Mouse (Mus musculus) T-helper 17 cell (primary cell): ENCODE measurements around the gene Dtx3l.
"Not testable (repeated sequence)": the region's sequence is repeated elsewhere in the genome, so short reads cannot be mapped to it uniquely, and the experiment has no call there.

Source experiments
- in situ Hi-C, 2 experiments: fragments of 300-600 bp; cut with MboI, MseI; formaldehyde crosslinking; loops; 1 replicate in 1 of 2; 2 replicates in 1 of 2; pipeline ENCODE4 v1.15.1; 2025; ENCODE audit warnings: high pct_unique_total_duplicates in 2 of 2

The Dtx3l gene

GRCm38 (mm10) chr16:35938211-35939151 is at the start of gene Dtx3l, which contains the start of gene Parp9:
TSS of gene Dtx3l (minus strand) at chr16:35939151.
TSS of gene Parp9 (plus strand) at chr16:35938470.
- in situ Hi-C loops, result loop anchor here in 1 of 2 experiments (5.0 to 10.0 kb wide), 2 partner anchors 66 to 194 kb away; partner anchors contain the start of gene Parp14

GRCm38 (mm10) chr16:35987930-35988329 is 49.0 kb upstream of the Dtx3l start:
- in situ Hi-C loops, result no loop called here

GRCm38 (mm10) chr16:35984471-35984870 is 45.5 kb upstream of the Dtx3l start:
- in situ Hi-C loops, result no loop called here

DNA sequence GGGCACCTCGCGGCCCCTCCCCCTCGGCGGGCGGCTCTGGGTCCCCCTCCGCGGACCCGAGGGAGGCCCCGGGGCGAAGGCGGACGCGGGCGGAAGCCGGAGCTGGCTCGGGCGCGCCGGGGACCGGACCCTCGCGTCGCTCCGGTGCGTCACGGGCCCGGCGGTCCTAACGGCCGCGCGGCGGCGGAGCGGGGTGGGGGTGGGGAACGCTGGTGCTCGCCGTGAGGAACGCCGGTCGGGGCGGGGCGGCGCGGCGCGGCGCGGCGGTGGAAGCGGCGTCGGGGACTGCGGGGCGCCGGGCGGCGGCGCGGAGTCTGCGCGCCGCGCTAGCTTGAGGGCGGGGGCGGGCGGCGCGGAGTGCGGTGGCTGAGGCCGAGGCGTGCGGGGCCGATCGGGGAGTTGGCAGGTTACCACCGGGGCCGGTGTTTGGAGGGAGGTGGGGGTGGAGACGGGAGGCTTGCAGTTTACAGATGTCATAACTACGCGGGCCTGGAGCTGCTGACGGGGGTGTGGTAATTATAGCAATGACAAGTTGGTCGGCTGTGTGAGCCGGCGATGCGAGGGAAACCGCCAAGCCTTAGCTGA is 44.7 kb upstream of the Dtx3l start:
- in situ Hi-C loops, result no loop called here

DNA sequence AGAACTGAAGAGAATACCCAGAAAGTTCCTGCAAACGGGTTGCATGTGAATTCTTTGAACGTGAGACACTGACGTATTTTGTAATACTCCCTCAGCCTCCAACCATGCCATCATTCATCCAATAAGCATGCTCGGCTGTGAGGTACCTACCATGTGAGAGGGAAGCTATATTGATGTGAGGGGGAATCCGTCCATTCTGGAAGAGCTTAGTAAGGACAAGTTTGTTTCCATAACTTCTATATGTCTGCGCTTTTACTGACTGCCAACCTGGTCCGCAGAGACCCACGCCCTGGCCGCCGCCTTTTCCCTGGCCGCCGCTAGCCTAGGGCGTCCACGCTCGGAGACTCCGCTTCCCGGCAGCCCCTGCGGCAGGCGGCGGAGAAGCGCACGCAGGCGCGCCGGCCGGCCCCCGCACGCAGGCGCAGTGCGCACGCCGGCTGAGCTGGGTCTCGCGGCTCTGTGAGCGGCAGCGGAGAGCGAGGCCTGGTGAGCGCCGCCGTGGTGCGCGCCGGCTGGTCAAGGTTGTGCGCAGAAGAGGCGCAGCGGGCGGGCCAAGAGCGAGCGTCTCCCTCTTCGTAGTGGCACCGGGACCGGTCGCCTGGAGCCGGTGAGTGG is 44.1 kb upstream of the Dtx3l start:
- in situ Hi-C loops, result no loop called here

DNA sequence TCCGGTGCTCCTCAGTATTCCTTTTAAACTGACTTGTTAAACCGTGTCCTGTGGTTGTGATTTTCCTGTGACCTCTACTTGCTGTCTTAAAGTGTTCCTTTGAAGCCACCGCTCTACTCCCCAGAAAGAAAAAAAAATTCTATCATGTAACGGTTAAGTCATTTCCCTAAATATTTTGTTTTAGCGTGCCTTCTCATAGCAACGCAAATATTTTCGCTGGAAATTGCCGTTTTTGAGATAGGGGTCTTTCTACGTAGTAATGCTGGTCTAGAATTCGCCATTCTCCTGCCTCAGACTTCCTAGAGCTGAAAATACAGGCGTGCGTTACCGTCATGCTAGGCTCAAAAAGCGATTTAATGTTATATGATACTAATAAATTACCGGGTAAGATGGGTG is 43.6 kb upstream of the Dtx3l start:
- in situ Hi-C loops, result no loop called here

DNA sequence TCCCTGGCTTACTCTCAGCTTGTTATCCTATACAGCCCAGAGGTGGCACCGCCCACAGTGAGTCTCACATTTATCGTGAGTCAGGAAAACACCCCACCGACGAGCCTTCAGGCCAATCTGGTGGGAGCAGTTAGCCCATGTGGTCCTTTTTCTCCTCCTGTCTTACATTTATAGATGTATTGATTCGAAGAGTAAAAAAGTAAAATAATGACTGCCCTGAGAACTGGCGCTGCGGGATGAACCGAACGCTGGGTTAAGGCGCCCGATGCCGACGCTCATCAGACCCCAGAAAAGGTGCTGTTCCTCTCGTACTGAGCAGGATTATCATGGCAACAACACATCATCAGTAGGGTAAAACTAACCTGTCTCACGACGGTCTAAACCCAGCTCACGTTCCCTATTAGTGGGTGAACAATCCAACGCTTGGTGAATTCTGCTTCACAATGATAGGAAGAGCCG is 42.4 kb upstream of the Dtx3l start:
- in situ Hi-C loops, result no loop called here

- in situ Hi-C loops, result not testable (repeated sequence)
Measured at GRCm38 (mm10) chr16:35978450-35978849, 39.5 kb upstream of the Dtx3l start, which contains the start of gene Kpna1. TSS of gene Kpna1 (plus strand) at chr16:35978750.

GRCm38 (mm10) chr16:35974021-35974420 is 35.1 kb upstream of the Dtx3l start:
- in situ Hi-C loops, result loop anchor here in 1 of 2 experiments (25.0 kb wide), 1 partner anchor 612 kb away; the partner anchor contains the start of gene Sec22a

GRCm38 (mm10) chr16:35968149-35968548 is 29.2 kb upstream of the Dtx3l start:
- in situ Hi-C loops, result loop anchor here in 1 of 2 experiments (25.0 kb wide), 1 partner anchor 606 kb away; the partner anchor contains the start of gene Sec22a

- in situ Hi-C loops, result loop anchor here in 1 of 2 experiments (25.0 kb wide), 1 partner anchor 605 kb away; the partner anchor contains the start of gene Sec22a
Measured at GRCm38 (mm10) chr16:35967319-35967718, 28.4 kb upstream of the Dtx3l start.

- in situ Hi-C loops, result loop anchor here in 1 of 2 experiments (25.0 kb wide), 1 partner anchor 604 kb away; the partner anchor contains the start of gene Sec22a
Measured at GRCm38 (mm10) chr16:35966411-35967115, 27.6 kb upstream of the Dtx3l start.

GRCm38 (mm10) chr16:35965991-35966390 is 27.0 kb upstream of the Dtx3l start:
- in situ Hi-C loops, result loop anchor here in 1 of 2 experiments (25.0 kb wide), 1 partner anchor 604 kb away; the partner anchor contains the start of gene Sec22a

- in situ Hi-C loops, result loop anchor here in 1 of 2 experiments (25.0 kb wide), 1 partner anchor 590 kb away; the partner anchor contains the start of gene Sec22a
Measured at GRCm38 (mm10) chr16:35952628-35953130, 13.7 kb upstream of the Dtx3l start.

GRCm38 (mm10) chr16:35951216-35951615 is 12.3 kb upstream of the Dtx3l start:
- in situ Hi-C loops, result loop anchor here in 1 of 2 experiments (25.0 kb wide), 1 partner anchor 589 kb away; the partner anchor contains the start of gene Sec22a

DNA sequence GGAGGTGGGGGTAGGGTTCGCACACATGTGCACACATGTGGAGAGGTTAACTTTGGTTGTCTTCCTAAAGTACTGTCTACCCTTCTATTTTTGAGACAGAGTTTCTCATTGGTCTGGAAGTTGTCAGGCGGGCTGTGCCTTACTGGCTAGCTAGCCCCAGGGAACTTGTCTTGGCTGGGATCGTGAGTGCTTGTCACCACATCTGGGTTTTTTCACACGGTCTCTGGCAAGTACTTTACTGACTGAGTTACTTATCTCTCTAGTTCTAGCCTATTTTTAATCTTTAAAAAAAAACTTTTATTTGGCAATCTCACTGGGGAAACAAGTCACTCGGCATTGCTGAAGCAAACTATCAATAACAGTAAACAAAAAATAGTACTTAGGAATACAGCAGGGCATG is 10.3 kb upstream of the Dtx3l start:
- in situ Hi-C loops, result loop anchor here in 1 of 2 experiments (10.0 kb wide), 1 partner anchor 656 kb away; no protein-coding TSS in a partner anchor

- in situ Hi-C loops, result loop anchor here in 1 of 2 experiments (10.0 kb wide), 1 partner anchor 663 kb away; no protein-coding TSS in a partner anchor
Measured at GRCm38 (mm10) chr16:35941382-35941781, 2.4 kb upstream of the Dtx3l start.

DNA sequence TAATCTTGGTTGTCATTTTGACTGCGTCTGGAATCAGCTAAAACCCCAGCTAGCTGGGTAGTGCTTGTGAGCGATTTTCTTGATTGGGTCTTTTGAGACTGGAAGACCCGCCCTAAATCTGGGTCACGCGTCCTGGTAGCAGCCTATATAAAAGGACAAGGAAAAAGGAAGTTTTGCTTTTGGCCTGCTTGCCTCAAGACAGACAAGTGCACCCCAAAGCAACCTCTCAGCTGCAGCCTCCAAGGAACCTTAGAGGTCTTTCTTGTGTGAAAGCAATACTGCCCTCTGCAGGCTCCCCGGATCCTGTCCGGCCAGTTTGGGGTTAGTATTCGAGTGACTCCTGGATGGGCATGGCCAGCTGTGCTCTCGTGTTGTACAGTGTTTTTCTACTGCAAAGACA is 739 bp upstream of the Dtx3l start:
- in situ Hi-C loops, result loop anchor here (5.0 to 10.0 kb wide), 3 partner anchors 67 to 665 kb away; partner anchors contain the start of gene Parp14 (in 1 of the 2)

DNA sequence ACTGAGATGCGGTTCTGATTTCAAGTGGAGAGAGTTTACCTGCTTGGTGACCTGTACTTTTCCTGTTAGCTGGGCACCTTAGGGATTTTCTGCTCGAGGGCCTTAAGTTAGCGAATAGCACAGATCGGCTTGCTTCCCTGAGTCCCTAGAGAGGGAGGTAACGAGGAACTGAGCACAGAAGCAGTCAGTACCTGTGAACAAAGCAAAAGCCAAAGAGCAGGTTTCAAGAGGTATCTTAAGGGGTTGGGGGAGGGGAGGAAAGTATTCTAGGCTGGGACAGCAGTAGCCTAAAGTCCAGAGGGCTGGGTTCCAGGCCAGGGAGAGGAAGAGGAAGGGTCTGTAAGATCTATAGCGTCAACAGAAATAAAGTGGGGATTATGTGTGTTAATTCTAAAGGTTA is 310 bp upstream of the Dtx3l start:
- in situ Hi-C loops, result loop anchor here in 1 of 2 experiments (5.0 to 10.0 kb wide), 2 partner anchors 67 to 194 kb away; partner anchors contain the start of gene Parp14

DNA sequence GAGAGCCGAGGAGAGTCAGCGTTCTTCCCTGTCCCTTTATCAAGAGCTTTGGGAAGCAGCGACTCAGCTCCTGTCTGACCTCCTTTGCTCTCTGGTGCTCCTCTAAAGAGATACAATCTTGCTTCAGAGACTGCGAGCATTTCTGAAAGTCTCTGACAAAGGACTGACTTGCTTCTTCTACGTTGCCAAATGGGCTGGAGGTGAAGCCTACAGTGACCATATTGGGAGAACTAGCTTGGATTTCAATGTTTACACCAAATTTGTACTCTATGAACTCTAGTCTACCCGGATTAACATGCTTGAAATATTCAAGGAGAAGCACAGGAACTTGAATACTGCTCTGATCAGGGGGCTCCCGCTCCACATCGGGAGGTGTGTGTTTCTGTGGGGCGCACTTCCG is 5.8 kb downstream of the Dtx3l start:
- in situ Hi-C loops, result loop anchor here (5.0 to 10.0 kb wide), 2 partner anchors 61 to 188 kb away; partner anchors contain the start of gene Parp14 (in 1 of the 2)
